Mouse (Mus musculus): ENCODE measurements around the gene Slc35e3. TPM values are rescaled to one million over a fixed set of nuclear protein-coding genes. Genes with fewer than 3 reads are reported as not detected.

Slc35e3 gene
- polyA plus RNA-seq, 1 experiment from 2014 or later: 13.0 TPM

- Histone ChIP-seq H3K4me1 (ENCODE audit: control insufficient read depth, insufficient read depth, low read length) (no peaks in the 10 kb centered on the region), H3K36me3 (ENCODE audit: control insufficient read depth, insufficient read depth, low read length) (peaks cover 67% of the 10 kb centered on the region), H3K4me2 (replicated peaks; ENCODE audit: low read depth, low read length) (no peak overlapping the region), H3K9me3 (ENCODE audit: control insufficient read depth, low read depth, low read length) (no peaks in the 10 kb centered on the region), H3K27ac (ENCODE audit: low read length) (no peak overlapping the region), H3K27me3 (ENCODE audit: control insufficient read depth, insufficient read depth, low read length) (no peaks in the 10 kb centered on the region), H3K9ac (replicated peaks; ENCODE audit: low read depth, low read length) (no peak overlapping the region), H3K4me3 (ENCODE audit: low read depth, low read length) (no peak overlapping the region)
- ATAC-seq (ENCODE audit: insufficient number of reproducible peaks, insufficient read depth, low FRiP score, low read depth): no peak
- WGBS: 88% methylated on average over 16 of the region's 16 CpGs
Measured at GRCm38 (mm10) chr10:117766111-117766895, 20.1 kb upstream of the Slc35e3 start.

- Histone ChIP-seq H3K9me3 (ENCODE audit: control insufficient read depth, low read depth, low read length) (no peaks in the 10 kb centered on the region), H3K36me3 (ENCODE audit: control insufficient read depth, insufficient read depth, low read length) (peaks cover 68% of the 10 kb centered on the region), H3K9ac (replicated peaks; ENCODE audit: low read depth, low read length) (no peak overlapping the region), H3K4me2 (replicated peaks; ENCODE audit: low read depth, low read length) (no peak overlapping the region), H3K27me3 (ENCODE audit: control insufficient read depth, insufficient read depth, low read length) (no peaks in the 10 kb centered on the region), H3K27ac (ENCODE audit: low read length) (no peak overlapping the region), H3K4me3 (ENCODE audit: low read depth, low read length) (no peak overlapping the region), H3K4me1 (ENCODE audit: control insufficient read depth, insufficient read depth, low read length) (no peaks in the 10 kb centered on the region)
- ATAC-seq (ENCODE audit: insufficient number of reproducible peaks, insufficient read depth, low FRiP score, low read depth): no peak
- 95% methylated on average over 11 of the region's 11 CpGs for WGBS
Measured at GRCm38 (mm10) chr10:117765116-117765894, 19.1 kb upstream of the Slc35e3 start.

- H3K36me3 ChIP-seq (ENCODE audit: control insufficient read depth, insufficient read depth, low read length): peaks cover 68% of the 10 kb centered on the region
- WGBS: 87% methylated on average over 6 of the region's 6 CpGs
Measured at GRCm38 (mm10) chr10:117764598-117764997, 18.4 kb upstream of the Slc35e3 start.

GRCm38 (mm10) chr10:117763588-117764190, 17.5 kb upstream of the Slc35e3 start:
- WGBS: 94% methylated on average over 16 of the region's 16 CpGs
- no peak for ATAC-seq (ENCODE audit: insufficient number of reproducible peaks, insufficient read depth, low FRiP score, low read depth)
- Histone ChIP-seq H3K9me3 (ENCODE audit: control insufficient read depth, low read depth, low read length) (no peaks in the 10 kb centered on the region), H3K9ac (replicated peaks; ENCODE audit: low read depth, low read length) (no peak overlapping the region), H3K36me3 (ENCODE audit: control insufficient read depth, insufficient read depth, low read length) (peaks cover 75% of the 10 kb centered on the region), H3K4me2 (replicated peaks; ENCODE audit: low read depth, low read length) (no peak overlapping the region), H3K27me3 (ENCODE audit: control insufficient read depth, insufficient read depth, low read length) (no peaks in the 10 kb centered on the region), H3K27ac (ENCODE audit: low read length) (no peak overlapping the region), H3K4me3 (ENCODE audit: low read depth, low read length) (no peak overlapping the region), H3K4me1 (ENCODE audit: control insufficient read depth, insufficient read depth, low read length) (no peaks in the 10 kb centered on the region)

More at GRCm38 (mm10) chr10:117764598-117764997, 18.4 kb upstream of the Slc35e3 start:
- no peaks in the 10 kb centered on the region for H3K4me1 ChIP-seq (ENCODE audit: control insufficient read depth, insufficient read depth, low read length)
- no peak overlapping the region for H3K4me2 ChIP-seq (replicated peaks; ENCODE audit: low read depth, low read length)
- no peaks in the 10 kb centered on the region for H3K9me3 ChIP-seq (ENCODE audit: control insufficient read depth, low read depth, low read length)
- H3K27me3 ChIP-seq (ENCODE audit: control insufficient read depth, insufficient read depth, low read length): no peaks in the 10 kb centered on the region
- no peak overlapping the region for H3K27ac ChIP-seq (ENCODE audit: low read length)
- H3K4me3 ChIP-seq (ENCODE audit: low read depth, low read length): no peak overlapping the region
- no peak for ATAC-seq (ENCODE audit: insufficient number of reproducible peaks, insufficient read depth, low FRiP score, low read depth)
- no peak overlapping the region for H3K9ac ChIP-seq (replicated peaks; ENCODE audit: low read depth, low read length)

GRCm38 (mm10) chr10:117762966-117763365, 16.8 kb upstream of the Slc35e3 start:
- Histone ChIP-seq H3K4me3 (ENCODE audit: low read depth, low read length) (no peak overlapping the region), H3K9ac (replicated peaks; ENCODE audit: low read depth, low read length) (no peak overlapping the region), H3K36me3 (ENCODE audit: control insufficient read depth, insufficient read depth, low read length) (peaks cover 78% of the 10 kb centered on the region), H3K27me3 (ENCODE audit: control insufficient read depth, insufficient read depth, low read length) (no peaks in the 10 kb centered on the region), H3K4me1 (ENCODE audit: control insufficient read depth, insufficient read depth, low read length) (no peaks in the 10 kb centered on the region), H3K27ac (ENCODE audit: low read length) (no peak overlapping the region), H3K9me3 (ENCODE audit: control insufficient read depth, low read depth, low read length) (no peaks in the 10 kb centered on the region), H3K4me2 (replicated peaks; ENCODE audit: low read depth, low read length) (no peak overlapping the region)
- 94% methylated on average over 12 of the region's 12 CpGs for WGBS
- ATAC-seq (ENCODE audit: insufficient number of reproducible peaks, insufficient read depth, low FRiP score, low read depth): no peak

- no peak overlapping the region for H3K9ac ChIP-seq (replicated peaks; ENCODE audit: low read depth, low read length)
- ATAC-seq (ENCODE audit: insufficient number of reproducible peaks, insufficient read depth, low FRiP score, low read depth): no peak
- 95% methylated on average over 2 of the region's 2 CpGs for WGBS
- H3K9me3 ChIP-seq (ENCODE audit: control insufficient read depth, low read depth, low read length): no peaks in the 10 kb centered on the region
- no peaks in the 10 kb centered on the region for H3K27me3 ChIP-seq (ENCODE audit: control insufficient read depth, insufficient read depth, low read length)
- H3K4me3 ChIP-seq (ENCODE audit: low read depth, low read length): no peak overlapping the region
- H3K27ac ChIP-seq (ENCODE audit: low read length): no peak overlapping the region
- H3K4me2 ChIP-seq (replicated peaks; ENCODE audit: low read depth, low read length): no peak overlapping the region
- no peaks in the 10 kb centered on the region for H3K4me1 ChIP-seq (ENCODE audit: control insufficient read depth, insufficient read depth, low read length)
- peaks cover 81% of the 10 kb centered on the region for H3K36me3 ChIP-seq (ENCODE audit: control insufficient read depth, insufficient read depth, low read length)
Measured at GRCm38 (mm10) chr10:117762281-117762830, 16.2 kb upstream of the Slc35e3 start.

GRCm38 (mm10) chr10:117761551-117761950, 15.4 kb upstream of the Slc35e3 start:
- 93% methylated on average over 6 of the region's 6 CpGs for WGBS
- no peaks in the 10 kb centered on the region for H3K4me1 ChIP-seq (ENCODE audit: control insufficient read depth, insufficient read depth, low read length)
- no peak for ATAC-seq (ENCODE audit: insufficient number of reproducible peaks, insufficient read depth, low FRiP score, low read depth)
- no peak overlapping the region for H3K4me3 ChIP-seq (ENCODE audit: low read depth, low read length)
- no peaks in the 10 kb centered on the region for H3K9me3 ChIP-seq (ENCODE audit: control insufficient read depth, low read depth, low read length)
- H3K27me3 ChIP-seq (ENCODE audit: control insufficient read depth, insufficient read depth, low read length): no peaks in the 10 kb centered on the region
- H3K27ac ChIP-seq (ENCODE audit: low read length): no peak overlapping the region
- no peak overlapping the region for H3K9ac ChIP-seq (replicated peaks; ENCODE audit: low read depth, low read length)
- H3K36me3 ChIP-seq (ENCODE audit: control insufficient read depth, insufficient read depth, low read length): peaks cover 88% of the 10 kb centered on the region
- H3K4me2 ChIP-seq (replicated peaks; ENCODE audit: low read depth, low read length): no peak overlapping the region

- no peak for ATAC-seq (ENCODE audit: insufficient number of reproducible peaks, insufficient read depth, low FRiP score, low read depth)
- WGBS: 94% methylated on average over 9 of the region's 9 CpGs
- Histone ChIP-seq H3K4me3 (ENCODE audit: low read depth, low read length) (no peak overlapping the region), H3K9me3 (ENCODE audit: control insufficient read depth, low read depth, low read length) (no peaks in the 10 kb centered on the region), H3K9ac (replicated peaks; ENCODE audit: low read depth, low read length) (no peak overlapping the region), H3K4me2 (replicated peaks; ENCODE audit: low read depth, low read length) (no peak overlapping the region), H3K27ac (ENCODE audit: low read length) (no peak overlapping the region), H3K27me3 (ENCODE audit: control insufficient read depth, insufficient read depth, low read length) (no peaks in the 10 kb centered on the region), H3K4me1 (ENCODE audit: control insufficient read depth, insufficient read depth, low read length) (no peaks in the 10 kb centered on the region), H3K36me3 (ENCODE audit: control insufficient read depth, insufficient read depth, low read length) (peaks cover 86% of the 10 kb centered on the region)
Measured at GRCm38 (mm10) chr10:117760831-117761335, 14.7 kb upstream of the Slc35e3 start.

Data from stomach, embryonic 14.5 days (tissue).